Mouse (Mus musculus): ENCODE results near the gene Srrm3. TPM values are rescaled to one million over a fixed set of nuclear protein-coding genes. Genes with fewer than 3 reads are reported as not detected.

Gene Srrm3
- polyA plus RNA-seq, 1 experiment from 2014 or later = 2.6 TPM

DNA sequence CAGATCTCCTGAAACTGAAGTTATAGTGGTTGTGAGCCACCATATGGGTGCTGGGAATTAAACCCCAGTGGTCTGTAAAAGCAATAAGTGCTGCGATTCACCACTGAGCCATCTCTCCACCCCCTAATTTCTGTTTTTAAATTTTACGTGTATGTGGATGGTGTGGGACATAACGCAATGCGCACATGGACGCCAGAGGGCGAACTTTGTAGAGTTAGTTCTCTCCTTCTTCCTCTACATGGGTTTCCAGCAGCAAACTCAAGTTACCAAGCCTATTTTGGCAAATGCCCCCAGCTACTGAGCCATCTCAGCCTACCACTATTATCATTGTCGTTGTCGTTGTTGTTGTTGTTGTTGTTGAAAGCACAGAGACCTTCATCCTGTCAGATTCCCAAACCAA lies 70.5 kb downstream of the Srrm3 start:
- Histone ChIP-seq H3K9ac (ENCODE audit: low read depth, low read length) (no peak overlapping the region), H3K4me1 (ENCODE audit: control insufficient read depth, insufficient read depth, low read length) (peaks cover 15% of the 10 kb centered on the region), H3K27ac (ENCODE audit: low read length) (no peak overlapping the region), H3K27me3 (replicated peaks; ENCODE audit: control insufficient read depth, insufficient read depth, low read length) (no peaks in the 10 kb centered on the region), H3K9me3 (ENCODE audit: control insufficient read depth, low read length) (no peaks in the 10 kb centered on the region), H3K4me2 (ENCODE audit: low read depth, low read length) (peak overlapping the region; percentile 68), H3K4me3 (ENCODE audit: low read length) (no peak overlapping the region), H3K36me3 (ENCODE audit: control insufficient read depth, insufficient read depth, low read length) (no peaks in the 10 kb centered on the region)
- ATAC-seq = 0 out of 2 replicates have a peak, but pooled peaks have one; percentile 29
- WGBS = 16% methylated on average over 8 of the region's 8 CpGs

GRCm38 (mm10) chr5:135877831-135878231 lies 71.1 kb downstream of the Srrm3 start:
- Histone ChIP-seq H3K4me2 (ENCODE audit: low read depth, low read length) (peak overlapping the region; percentile 68), H3K27ac (ENCODE audit: low read length) (no peak overlapping the region), H3K4me3 (ENCODE audit: low read length) (peak overlapping the region; percentile 47), H3K9me3 (ENCODE audit: control insufficient read depth, low read length) (no peaks in the 10 kb centered on the region), H3K4me1 (ENCODE audit: control insufficient read depth, insufficient read depth, low read length) (peaks cover 15% of the 10 kb centered on the region), H3K36me3 (ENCODE audit: control insufficient read depth, insufficient read depth, low read length) (no peaks in the 10 kb centered on the region), H3K9ac (ENCODE audit: low read depth, low read length) (peak overlapping the region; percentile 62; the same call in 1 of the 2 replicates), H3K27me3 (replicated peaks; ENCODE audit: control insufficient read depth, insufficient read depth, low read length) (no peaks in the 10 kb centered on the region)
- 0 out of 2 replicates have a peak, but pooled peaks have one; percentile 34 for ATAC-seq
- under 1% methylated on average over 16 of the region's 16 CpGs for WGBS

DNA sequence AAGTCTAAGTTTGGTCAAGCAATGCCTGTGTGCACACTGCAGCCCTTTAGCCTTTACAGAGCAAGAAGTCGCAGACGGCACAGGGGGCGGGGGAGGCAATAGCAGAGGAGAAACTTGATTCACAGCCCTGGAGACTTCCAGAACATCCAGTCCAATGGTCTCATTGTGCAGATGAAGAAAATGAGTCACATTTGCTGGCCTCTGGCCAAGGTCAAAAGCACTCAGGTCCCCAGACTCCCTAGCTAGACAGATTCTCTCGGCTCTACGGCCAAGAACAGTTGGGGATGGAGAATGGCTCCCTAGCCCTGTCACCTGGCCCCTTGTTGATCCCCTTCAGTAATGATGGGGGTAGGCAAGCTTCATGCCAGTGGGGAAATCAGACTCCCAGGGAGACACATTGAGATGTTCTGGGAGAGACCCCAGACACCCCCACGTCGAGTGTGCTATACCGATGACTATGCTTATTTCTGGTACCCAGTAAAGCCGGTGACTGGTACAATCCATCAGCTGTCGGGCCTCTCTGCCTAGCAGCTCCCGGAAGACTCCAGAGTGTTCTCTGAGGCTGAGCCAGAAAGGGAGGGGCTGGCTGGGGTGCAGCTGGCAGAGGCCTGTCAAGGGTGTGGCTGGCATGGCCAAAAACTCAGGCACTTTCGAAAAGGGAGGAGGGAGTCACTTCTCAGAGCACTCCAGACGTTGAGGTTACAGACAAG lies 72.9 kb downstream of the Srrm3 start:
- 29% methylated on average over 13 of the region's 13 CpGs for WGBS
- H3K4me2 ChIP-seq (ENCODE audit: low read depth, low read length) = no peak overlapping the region
- ATAC-seq = peak; percentile 59

GRCm38 (mm10) chr5:135884641-135885040 lies 78.0 kb downstream of the Srrm3 start:
- Histone ChIP-seq H3K9me3 (ENCODE audit: control insufficient read depth, low read length) (no peaks in the 10 kb centered on the region), H3K4me2 (ENCODE audit: low read depth, low read length) (no peak overlapping the region), H3K27ac (ENCODE audit: low read length) (no peak overlapping the region), H3K27me3 (replicated peaks; ENCODE audit: control insufficient read depth, insufficient read depth, low read length) (peaks cover 6% of the 10 kb centered on the region; the same call in 1 of the 2 replicates), H3K4me1 (ENCODE audit: control insufficient read depth, insufficient read depth, low read length) (peaks cover 16% of the 10 kb centered on the region), H3K36me3 (ENCODE audit: control insufficient read depth, insufficient read depth, low read length) (no peaks in the 10 kb centered on the region), H3K9ac (ENCODE audit: low read depth, low read length) (no peak overlapping the region), H3K4me3 (ENCODE audit: low read length) (no peak overlapping the region)
- ATAC-seq = no peak
- WGBS = 59% methylated on average over 6 of the region's 6 CpGs

More for the DNA sequence above, 72.9 kb downstream of the Srrm3 start:
- H3K27me3 ChIP-seq (replicated peaks; ENCODE audit: control insufficient read depth, insufficient read depth, low read length) = no peaks in the 10 kb centered on the region
- peaks cover 13% of the 10 kb centered on the region for H3K4me1 ChIP-seq (ENCODE audit: control insufficient read depth, insufficient read depth, low read length)
- no peak overlapping the region for H3K27ac ChIP-seq (ENCODE audit: low read length)
- no peaks in the 10 kb centered on the region for H3K9me3 ChIP-seq (ENCODE audit: control insufficient read depth, low read length)
- H3K36me3 ChIP-seq (ENCODE audit: control insufficient read depth, insufficient read depth, low read length) = no peaks in the 10 kb centered on the region
- no peak overlapping the region for H3K4me3 ChIP-seq (ENCODE audit: low read length)
- H3K9ac ChIP-seq (ENCODE audit: low read depth, low read length) = no peak overlapping the region

DNA sequence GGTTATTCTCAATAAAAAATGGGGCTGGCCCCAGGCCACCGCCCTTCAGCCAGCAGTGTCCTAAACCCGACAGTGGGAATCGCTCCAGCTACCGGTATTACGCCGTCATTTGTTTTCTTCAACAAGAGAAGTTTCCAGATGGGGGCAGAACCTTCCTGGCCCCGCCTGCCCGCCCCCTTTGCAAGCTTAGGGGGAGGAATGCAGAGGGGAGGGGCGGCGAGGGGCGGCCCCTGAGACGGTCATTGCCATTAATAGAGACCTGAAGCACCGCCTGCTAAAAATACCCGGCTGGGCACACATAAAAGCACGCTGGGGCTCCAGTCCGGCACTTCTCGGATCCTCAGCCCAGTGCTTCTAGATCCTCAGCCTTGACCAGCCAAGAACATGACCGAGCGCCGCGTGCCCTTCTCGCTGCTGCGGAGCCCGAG lies 81.0 kb downstream of the Srrm3 start, which contains the start of gene Hspb1:
Gene Hspb1, plus strand, starts transcription at position 245 of the 428 bp plus-strand sequence.
- WGBS = under 1% methylated on average over 23 of the region's 24 CpGs
- 0 out of 2 replicates have a peak within 1 kb of the TSS, but pooled peaks have one; percentile 18 for H3K27ac ChIP-seq (ENCODE audit: low read length)

GRCm38 (mm10) chr5:135888405-135889215 lies 81.9 kb downstream of the Srrm3 start:
- peak overlapping the region; percentile 45 for H3K4me3 ChIP-seq (ENCODE audit: low read length)
- 0 out of 2 replicates have a peak overlapping the region, but pooled peaks have one; percentile 18 for H3K27ac ChIP-seq (ENCODE audit: low read length)
- no peaks in the 10 kb centered on the region for H3K9me3 ChIP-seq (ENCODE audit: control insufficient read depth, low read length)
- H3K27me3 ChIP-seq (replicated peaks; ENCODE audit: control insufficient read depth, insufficient read depth, low read length) = peaks cover 6% of the 10 kb centered on the region; the same call in 1 of the 2 replicates
- H3K36me3 ChIP-seq (ENCODE audit: control insufficient read depth, insufficient read depth, low read length) = no peaks in the 10 kb centered on the region
- peak overlapping the region; percentile 56 for H3K4me2 ChIP-seq (ENCODE audit: low read depth, low read length)
- peak; percentile 15; the same call in 1 of the 2 replicates for ATAC-seq
- peak overlapping the region; percentile 59 for H3K9ac ChIP-seq (ENCODE audit: low read depth, low read length)
- WGBS = 3% methylated on average over 29 of the region's 30 CpGs
- H3K4me1 ChIP-seq (ENCODE audit: control insufficient read depth, insufficient read depth, low read length) = peaks cover 12% of the 10 kb centered on the region

More for the DNA sequence above, 81.0 kb downstream of the Srrm3 start, which contains the start of gene Hspb1:
- H3K4me2 ChIP-seq (ENCODE audit: low read depth, low read length) = peak within 1 kb of the TSS; percentile 71
- H3K4me3 ChIP-seq (ENCODE audit: low read length) = peak within 1 kb of the TSS; percentile 45
- peak within 1 kb of the TSS; percentile 59 for H3K9ac ChIP-seq (ENCODE audit: low read depth, low read length)
- peak; percentile 82 for ATAC-seq
- peaks cover 6% of the 10 kb centered on the region; the same call in 1 of the 2 replicates for H3K27me3 ChIP-seq (replicated peaks; ENCODE audit: control insufficient read depth, insufficient read depth, low read length)
- peaks cover 12% of the 10 kb centered on the region for H3K4me1 ChIP-seq (ENCODE audit: control insufficient read depth, insufficient read depth, low read length)
- H3K36me3 ChIP-seq (ENCODE audit: control insufficient read depth, insufficient read depth, low read length) = no peaks in the 10 kb centered on the region
- no peaks in the 10 kb centered on the region for H3K9me3 ChIP-seq (ENCODE audit: control insufficient read depth, low read length)

DNA sequence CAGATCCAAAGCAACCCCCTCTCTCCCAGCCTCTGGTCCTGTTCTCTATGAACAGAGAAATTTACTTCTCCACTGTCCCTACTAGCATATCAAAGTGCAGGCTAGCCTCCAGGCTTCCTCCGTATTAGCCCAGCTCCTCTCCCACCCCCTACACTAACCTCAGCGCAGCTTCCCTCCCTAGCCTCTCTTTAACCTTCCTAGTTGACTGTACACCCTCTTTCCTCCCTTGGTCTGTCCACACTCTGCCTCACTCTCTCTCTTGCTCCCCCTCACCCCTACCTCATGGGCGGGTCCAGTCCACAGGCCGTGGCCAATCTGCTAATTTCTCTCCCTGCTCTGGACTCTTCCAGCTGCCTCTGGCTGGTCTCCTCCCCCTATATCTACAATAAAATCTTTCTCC lies 83.6 kb downstream of the Srrm3 start:
- Histone ChIP-seq H3K27ac (ENCODE audit: low read length) (no peak overlapping the region), H3K9me3 (ENCODE audit: control insufficient read depth, low read length) (no peaks in the 10 kb centered on the region), H3K4me3 (ENCODE audit: low read length) (no peak overlapping the region), H3K27me3 (replicated peaks; ENCODE audit: control insufficient read depth, insufficient read depth, low read length) (peaks cover 6% of the 10 kb centered on the region; the same call in 1 of the 2 replicates), H3K36me3 (ENCODE audit: control insufficient read depth, insufficient read depth, low read length) (no peaks in the 10 kb centered on the region), H3K4me2 (ENCODE audit: low read depth, low read length) (no peak overlapping the region), H3K4me1 (ENCODE audit: control insufficient read depth, insufficient read depth, low read length) (peaks cover 12% of the 10 kb centered on the region), H3K9ac (ENCODE audit: low read depth, low read length) (no peak overlapping the region)
- WGBS = 54% methylated on average over 4 of the region's 4 CpGs
- no peak for ATAC-seq

DNA sequence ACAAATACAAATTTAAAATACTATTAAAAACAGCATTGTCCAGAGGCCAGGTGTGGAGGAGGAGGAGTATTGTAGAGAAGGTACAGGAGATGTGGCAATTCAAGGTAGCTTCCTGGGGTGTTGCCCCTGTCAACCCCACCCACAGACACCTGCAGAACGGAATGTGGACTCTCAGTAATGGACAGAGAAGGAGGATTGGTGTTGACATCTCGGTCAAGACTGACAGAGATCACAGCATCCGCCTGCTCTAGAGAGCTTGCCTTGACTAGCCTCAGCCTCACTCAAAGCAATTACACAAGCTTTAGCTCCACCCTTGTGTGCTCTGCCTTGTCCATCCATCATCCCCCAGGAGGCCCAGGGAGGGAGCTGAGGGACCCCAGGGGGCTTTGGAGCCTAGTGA lies 84.2 kb downstream of the Srrm3 start:
- H3K4me1 ChIP-seq (ENCODE audit: control insufficient read depth, insufficient read depth, low read length) = peaks cover 12% of the 10 kb centered on the region
- H3K9me3 ChIP-seq (ENCODE audit: control insufficient read depth, low read length) = no peaks in the 10 kb centered on the region
- no peak overlapping the region for H3K4me2 ChIP-seq (ENCODE audit: low read depth, low read length)
- peaks cover 6% of the 10 kb centered on the region; the same call in 1 of the 2 replicates for H3K27me3 ChIP-seq (replicated peaks; ENCODE audit: control insufficient read depth, insufficient read depth, low read length)
- no peak overlapping the region for H3K27ac ChIP-seq (ENCODE audit: low read length)
- no peak overlapping the region for H3K9ac ChIP-seq (ENCODE audit: low read depth, low read length)
- no peaks in the 10 kb centered on the region for H3K36me3 ChIP-seq (ENCODE audit: control insufficient read depth, insufficient read depth, low read length)
- no peak overlapping the region for H3K4me3 ChIP-seq (ENCODE audit: low read length)
- WGBS = 59% methylated on average over 3 of the region's 3 CpGs
- no peak for ATAC-seq

Measured in intestine, embryonic 16.5 days (tissue).